Mouse (Mus musculus): Measurements from ENCODE around the gene Kremen1. TPM values are rescaled to one million over a fixed set of nuclear protein-coding genes. Genes with fewer than 3 reads are reported as not detected.

The Kremen1 gene
- polyA plus RNA-seq, 1 experiment from 2014 or later, result 3.8 TPM

DNA sequence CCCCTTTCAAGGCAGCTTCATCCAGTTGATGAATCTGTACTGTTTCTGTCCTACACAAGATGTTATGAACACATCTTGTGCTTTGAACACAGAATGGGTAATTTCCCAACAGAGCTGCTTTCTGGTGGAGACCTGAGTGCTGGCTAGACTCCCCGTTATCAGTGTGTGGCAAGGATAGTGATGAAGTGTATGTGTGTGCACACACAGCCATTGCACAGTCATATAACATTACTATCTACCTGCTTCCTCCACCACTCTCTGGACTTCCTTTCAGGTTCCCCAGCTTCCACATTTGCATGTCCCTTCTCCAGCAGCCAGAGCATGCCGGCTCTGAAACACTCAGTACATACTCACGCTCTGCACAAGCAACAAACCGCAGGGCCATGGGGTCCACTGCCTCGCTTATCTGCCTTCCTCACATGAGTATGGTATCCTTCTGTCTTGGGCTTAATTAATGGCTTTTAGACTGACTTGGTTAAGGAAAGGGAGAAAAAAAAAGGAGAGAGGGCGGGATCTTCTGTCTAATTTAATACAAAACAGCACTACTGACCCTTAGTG is 46.8 kb downstream of the Kremen1 start:
- Histone ChIP-seq H3K9me3 (ENCODE audit: control insufficient read depth, low read length) (no peaks in the 10 kb centered on the region), H3K4me1 (ENCODE audit: control insufficient read depth, insufficient read depth, low read length) (no peaks in the 10 kb centered on the region), H3K4me2 (ENCODE audit: low read length) (no peak overlapping the region), H3K27ac (replicated peaks; ENCODE audit: low read depth, low read length) (no peak overlapping the region), H3K9ac (replicated peaks; ENCODE audit: low read length) (no peak overlapping the region), H3K4me3 (replicated peaks; ENCODE audit: low read depth, low read length) (no peak overlapping the region), H3K36me3 (ENCODE audit: control insufficient read depth, insufficient read depth, low read length) (no peaks in the 10 kb centered on the region), H3K27me3 (ENCODE audit: control insufficient read depth, insufficient read depth, low read length) (no peaks in the 10 kb centered on the region)
- WGBS, result 92% methylated on average over 6 of the region's 6 CpGs
- no peak for ATAC-seq (ENCODE audit: low FRiP score, low TSS enrichment)
- no peak for DNase-seq

DNA sequence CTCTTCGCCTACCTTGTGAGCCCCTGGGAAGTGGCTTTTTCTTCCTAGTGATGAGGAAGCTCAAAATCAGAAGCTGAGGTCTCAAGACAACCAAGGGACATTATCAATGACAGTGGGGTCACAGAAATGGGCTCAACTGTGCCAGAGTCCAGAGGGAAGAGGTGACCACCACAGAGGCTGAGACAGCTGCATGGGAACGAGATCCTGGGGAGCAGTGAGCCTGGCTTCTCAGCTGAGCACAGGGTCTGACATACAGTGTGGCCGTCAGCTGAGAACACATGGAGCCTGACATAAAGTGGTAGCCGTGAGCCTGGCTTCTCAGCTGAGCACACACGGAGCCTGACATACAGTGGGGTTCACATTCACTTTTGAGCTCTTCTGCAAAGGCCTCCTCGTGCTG is 58.3 kb downstream of the Kremen1 start:
- Histone ChIP-seq H3K9me3 (ENCODE audit: control insufficient read depth, low read length) (no peaks in the 10 kb centered on the region), H3K4me2 (ENCODE audit: low read length) (no peak overlapping the region), H3K27ac (replicated peaks; ENCODE audit: low read depth, low read length) (no peak overlapping the region), H3K4me3 (replicated peaks; ENCODE audit: low read depth, low read length) (no peak overlapping the region), H3K9ac (replicated peaks; ENCODE audit: low read length) (no peak overlapping the region), H3K27me3 (ENCODE audit: control insufficient read depth, insufficient read depth, low read length) (no peaks in the 10 kb centered on the region), H3K36me3 (ENCODE audit: control insufficient read depth, insufficient read depth, low read length) (no peaks in the 10 kb centered on the region), H3K4me1 (ENCODE audit: control insufficient read depth, insufficient read depth, low read length) (peaks cover 2% of the 10 kb centered on the region; the same call in 1 of the 2 replicates)
- 88% methylated on average over 6 of the region's 6 CpGs for WGBS
- ATAC-seq (ENCODE audit: low FRiP score, low TSS enrichment) (no peak), DNase-seq (no peak)

- WGBS, result 68% methylated on average over 20 of the region's 20 CpGs
- H3K9ac ChIP-seq (replicated peaks; ENCODE audit: low read length), result no peak overlapping the region
- no peaks in the 10 kb centered on the region for H3K9me3 ChIP-seq (ENCODE audit: control insufficient read depth, low read length)
- H3K36me3 ChIP-seq (ENCODE audit: control insufficient read depth, insufficient read depth, low read length), result no peaks in the 10 kb centered on the region
- no peak overlapping the region for H3K4me2 ChIP-seq (ENCODE audit: low read length)
- peaks cover 2% of the 10 kb centered on the region; the same call in 1 of the 2 replicates for H3K4me1 ChIP-seq (ENCODE audit: control insufficient read depth, insufficient read depth, low read length)
- H3K27me3 ChIP-seq (ENCODE audit: control insufficient read depth, insufficient read depth, low read length), result no peaks in the 10 kb centered on the region
- DNase-seq, result no peak
- no peak for ATAC-seq (ENCODE audit: low FRiP score, low TSS enrichment)
- no peak overlapping the region for H3K4me3 ChIP-seq (replicated peaks; ENCODE audit: low read depth, low read length)
- H3K27ac ChIP-seq (replicated peaks; ENCODE audit: low read depth, low read length), result no peak overlapping the region
Observed at GRCm38 (mm10) chr11:5201799-5202680, 59.3 kb downstream of the Kremen1 start.

- H3K27ac ChIP-seq (replicated peaks; ENCODE audit: low read depth, low read length), result no peak overlapping the region
- no peak overlapping the region for H3K4me3 ChIP-seq (replicated peaks; ENCODE audit: low read depth, low read length)
- DNase-seq (no peak), ATAC-seq (ENCODE audit: low FRiP score, low TSS enrichment) (no peak)
- no peaks in the 10 kb centered on the region for H3K27me3 ChIP-seq (ENCODE audit: control insufficient read depth, insufficient read depth, low read length)
- H3K4me2 ChIP-seq (ENCODE audit: low read length), result no peak overlapping the region
- H3K4me1 ChIP-seq (ENCODE audit: control insufficient read depth, insufficient read depth, low read length), result no peaks in the 10 kb centered on the region
- WGBS, result 91% methylated on average over 2 of the region's 2 CpGs
- H3K9me3 ChIP-seq (ENCODE audit: control insufficient read depth, low read length), result no peaks in the 10 kb centered on the region
- no peaks in the 10 kb centered on the region; the same call in 1 of the 2 replicates for H3K36me3 ChIP-seq (ENCODE audit: control insufficient read depth, insufficient read depth, low read length)
- H3K9ac ChIP-seq (replicated peaks; ENCODE audit: low read length), result no peak overlapping the region
Observed at GRCm38 (mm10) chr11:5199879-5200278, 61.5 kb downstream of the Kremen1 start.

DNA sequence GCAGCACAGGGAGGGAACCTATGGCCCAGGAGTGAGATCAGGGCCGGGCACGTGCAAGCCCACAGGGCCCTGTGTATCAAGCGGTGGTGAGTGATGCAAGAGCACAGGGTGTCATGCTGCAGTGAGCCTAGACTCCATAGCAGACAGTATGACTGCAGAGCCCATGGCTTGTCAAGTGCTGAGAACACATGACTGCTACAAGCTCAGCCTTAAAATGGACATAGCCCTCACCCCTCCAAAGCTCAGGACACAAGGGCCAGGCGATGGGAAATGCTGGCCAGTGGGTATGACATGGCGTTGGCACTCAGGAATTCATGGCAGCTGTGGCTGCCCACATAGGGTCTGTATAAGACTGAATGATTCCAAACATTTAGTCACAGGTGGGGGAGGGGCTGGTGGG is 64.3 kb downstream of the Kremen1 start:
- Histone ChIP-seq H3K27ac (replicated peaks; ENCODE audit: low read depth, low read length) (no peak overlapping the region), H3K4me2 (ENCODE audit: low read length) (no peak overlapping the region), H3K4me1 (ENCODE audit: control insufficient read depth, insufficient read depth, low read length) (no peaks in the 10 kb centered on the region), H3K27me3 (ENCODE audit: control insufficient read depth, insufficient read depth, low read length) (no peaks in the 10 kb centered on the region), H3K9me3 (ENCODE audit: control insufficient read depth, low read length) (no peaks in the 10 kb centered on the region), H3K36me3 (ENCODE audit: control insufficient read depth, insufficient read depth, low read length) (peaks cover 3% of the 10 kb centered on the region; the same call in 1 of the 2 replicates), H3K9ac (replicated peaks; ENCODE audit: low read length) (no peak overlapping the region), H3K4me3 (replicated peaks; ENCODE audit: low read depth, low read length) (no peak overlapping the region)
- WGBS, result 89% methylated on average over 5 of the region's 5 CpGs
- DNase-seq (no peak), ATAC-seq (ENCODE audit: low FRiP score, low TSS enrichment) (no peak)

GRCm38 (mm10) chr11:5196583-5196982 is 64.8 kb downstream of the Kremen1 start:
- Histone ChIP-seq H3K36me3 (ENCODE audit: control insufficient read depth, insufficient read depth, low read length) (peaks cover 3% of the 10 kb centered on the region; the same call in 1 of the 2 replicates), H3K4me3 (replicated peaks; ENCODE audit: low read depth, low read length) (no peak overlapping the region), H3K4me2 (ENCODE audit: low read length) (no peak overlapping the region), H3K27me3 (ENCODE audit: control insufficient read depth, insufficient read depth, low read length) (no peaks in the 10 kb centered on the region), H3K9ac (replicated peaks; ENCODE audit: low read length) (no peak overlapping the region), H3K27ac (replicated peaks; ENCODE audit: low read depth, low read length) (no peak overlapping the region), H3K4me1 (ENCODE audit: control insufficient read depth, insufficient read depth, low read length) (no peaks in the 10 kb centered on the region), H3K9me3 (ENCODE audit: control insufficient read depth, low read length) (no peaks in the 10 kb centered on the region)
- ATAC-seq (ENCODE audit: low FRiP score, low TSS enrichment) (no peak), DNase-seq (no peak)
- WGBS, result 53% methylated on average over 7 of the region's 7 CpGs

- H3K4me1 ChIP-seq (ENCODE audit: control insufficient read depth, insufficient read depth, low read length), result 0 out of 2 replicates have a peak, but pooled peaks cover 6% of the 10 kb centered on the region
- H3K4me3 ChIP-seq (replicated peaks; ENCODE audit: low read depth, low read length), result no peak overlapping the region
- H3K9ac ChIP-seq (replicated peaks; ENCODE audit: low read length), result no peak overlapping the region
- no peak overlapping the region for H3K4me2 ChIP-seq (ENCODE audit: low read length)
- H3K27ac ChIP-seq (replicated peaks; ENCODE audit: low read depth, low read length), result no peak overlapping the region
- ATAC-seq (ENCODE audit: low FRiP score, low TSS enrichment) (no peak), DNase-seq (no peak)
- H3K9me3 ChIP-seq (ENCODE audit: control insufficient read depth, low read length), result no peaks in the 10 kb centered on the region
- no peaks in the 10 kb centered on the region for H3K27me3 ChIP-seq (ENCODE audit: control insufficient read depth, insufficient read depth, low read length)
- WGBS, result 65% methylated on average over 1 of the region's 1 CpGs
- peaks cover 3% of the 10 kb centered on the region; the same call in 1 of the 2 replicates for H3K36me3 ChIP-seq (ENCODE audit: control insufficient read depth, insufficient read depth, low read length)
Observed at GRCm38 (mm10) chr11:5193576-5193881, 67.8 kb downstream of the Kremen1 start.

DNA sequence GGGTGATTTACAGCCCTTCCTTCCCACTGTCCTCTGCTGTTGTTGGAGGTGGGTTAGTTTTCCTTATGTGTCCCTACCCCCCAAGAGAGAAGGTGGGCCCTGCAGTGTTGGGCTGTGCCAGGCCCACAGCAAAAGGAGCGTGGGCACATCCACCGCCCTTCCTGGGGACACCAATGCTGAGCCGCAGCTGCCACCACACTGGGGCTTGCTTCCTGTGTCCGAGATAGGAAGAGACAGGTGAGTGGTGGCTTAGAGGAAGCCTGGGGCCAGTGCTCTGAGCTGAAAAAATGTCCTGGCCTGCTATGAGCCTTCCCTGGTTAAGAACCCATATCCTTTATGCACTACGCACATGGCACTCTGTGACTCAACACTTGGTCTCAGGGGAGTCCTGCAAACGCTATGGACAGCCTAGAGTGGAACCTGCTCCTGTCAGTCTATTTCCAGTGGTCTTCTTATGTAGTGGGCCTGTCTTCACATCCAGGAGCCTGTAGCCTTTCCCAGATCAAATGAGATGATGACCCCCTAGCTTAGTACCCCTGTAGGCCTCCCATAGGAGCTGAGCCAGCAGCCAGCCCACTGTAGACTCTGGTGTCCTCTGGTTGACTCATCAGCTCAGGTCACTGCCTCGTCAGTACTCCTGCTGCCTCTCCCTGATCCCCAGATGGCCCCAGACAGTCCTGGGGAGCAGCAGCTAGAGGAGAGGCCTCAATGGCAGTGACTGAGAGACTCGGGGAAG is 68.3 kb downstream of the Kremen1 start:
- Histone ChIP-seq H3K9me3 (ENCODE audit: control insufficient read depth, low read length) (no peaks in the 10 kb centered on the region), H3K4me3 (replicated peaks; ENCODE audit: low read depth, low read length) (no peak overlapping the region), H3K27me3 (ENCODE audit: control insufficient read depth, insufficient read depth, low read length) (no peaks in the 10 kb centered on the region), H3K9ac (replicated peaks; ENCODE audit: low read length) (no peak overlapping the region), H3K4me2 (ENCODE audit: low read length) (no peak overlapping the region), H3K27ac (replicated peaks; ENCODE audit: low read depth, low read length) (no peak overlapping the region), H3K4me1 (ENCODE audit: control insufficient read depth, insufficient read depth, low read length) (0 out of 2 replicates have a peak, but pooled peaks cover 6% of the 10 kb centered on the region), H3K36me3 (ENCODE audit: control insufficient read depth, insufficient read depth, low read length) (peaks cover 3% of the 10 kb centered on the region; the same call in 1 of the 2 replicates)
- 86% methylated on average over 8 of the region's 8 CpGs for WGBS
- no peak for ATAC-seq (ENCODE audit: low FRiP score, low TSS enrichment)
- no peak for DNase-seq

Data from midbrain, embryonic 14.5 days (tissue).